Mouse (Mus musculus) megakaryocyte, embryonic 14.5 days (primary cell): ENCODE results near the gene Mthfd1l.

Source experiments
- FLI1 ChIP-seq: IDR thresholded peaks from 2 replicates; pipeline ENCODE4 v1.6.1; 2012; ENCODE audit warnings: low read length, inconsistent platforms, mixed read lengths
- GATA1 ChIP-seq: IDR thresholded peaks from 3 replicates; pipeline ENCODE4 v1.6.1; 2012; ENCODE audit warnings: mixed read lengths, low read length, inconsistent platforms, borderline replicate concordance

DNA sequence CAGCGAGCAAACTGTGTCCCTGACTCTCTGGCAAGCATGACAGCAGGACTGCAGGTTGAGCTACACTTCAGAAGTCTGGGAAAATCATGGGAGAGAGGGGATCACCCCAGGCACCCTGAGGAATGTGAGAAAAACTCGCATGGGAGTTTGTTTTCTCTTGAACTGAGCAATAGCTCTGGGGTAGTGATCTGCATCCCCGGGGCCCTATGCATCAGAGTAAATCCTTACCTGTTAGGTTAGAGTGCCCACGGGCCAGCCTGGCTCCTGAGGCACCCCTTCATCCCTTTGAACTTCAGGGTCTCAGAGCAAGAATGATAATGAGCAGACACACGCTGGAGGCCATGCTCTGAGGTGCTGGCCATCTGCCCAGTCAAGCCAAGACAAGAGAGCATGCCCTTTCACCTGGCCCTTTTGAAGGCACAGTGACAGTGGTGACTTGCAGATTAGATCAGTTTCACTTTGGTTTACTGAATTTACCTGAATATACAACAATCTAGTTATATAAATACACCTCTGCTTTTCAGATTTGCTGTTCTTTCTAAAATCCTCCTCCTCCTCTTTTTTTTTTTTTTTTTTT is 195.4 kb downstream of the Mthfd1l start:
- TF ChIP-seq GATA1 (no peak), FLI1 (no peak)
